Mouse (Mus musculus) myocyte (in vitro differentiated cells): ENCODE measurements at regions not wholly inside any gene's neighbourhood (a gene's known extent, or its start where the extent isn't known, plus 50 kb on each side); places are given as distances from the start of the nearest gene placed in this dataset.

Source experiments
- H3K27me3 ChIP-seq: one replicate; pipeline ENCODE4 v1.6.1; 2011; ENCODE audit not compliant: control insufficient read depth, insufficient read depth, insufficient read length
- H3K36me3 ChIP-seq: one replicate; pipeline ENCODE4 v1.6.1; 2011; ENCODE audit not compliant: control insufficient read depth, insufficient read depth
- H3K4me2 ChIP-seq: one replicate; pipeline ENCODE4 v1.6.1; 2011; ENCODE audit warnings: low read depth, control low read depth
- H3K4me3 ChIP-seq: one replicate; pipeline ENCODE4 v1.5.1; 2011; ENCODE audit warnings: mild to moderate bottlenecking, control low read depth, moderate library complexity
- H3K79me2 ChIP-seq: one replicate; pipeline ENCODE4 v1.6.1; 2011; ENCODE audit not compliant: control insufficient read depth, insufficient read depth
- H3ac ChIP-seq: one replicate; pipeline ENCODE4 v1.6.1; 2011; ENCODE audit not compliant: control insufficient read depth, insufficient read length
- CEBPB ChIP-seq: IDR thresholded peaks from 2 replicates; pipeline ENCODE4 v1.6.1; 2011; ENCODE audit warnings: mild to moderate bottlenecking, moderate library complexity; ENCODE audit not compliant: poor library complexity, insufficient read depth, severe bottlenecking
- E2F4 ChIP-seq: IDR thresholded peaks from one replicate; pipeline ENCODE4 v1.6.1; 2011; ENCODE audit warnings: mild to moderate bottlenecking, control low read depth, moderate library complexity; ENCODE audit not compliant: insufficient read depth
- MAX ChIP-seq: IDR thresholded peaks from one replicate; pipeline ENCODE4 v1.6.1; 2011; ENCODE audit warnings: low read depth, mild to moderate bottlenecking, control low read depth
- MYOD1 ChIP-seq, 3 experiments: IDR thresholded peaks; one replicate each; pipeline ENCODE4 v1.6.1; 2011; ENCODE audit warnings: control low read depth in 2 of 3, low read depth in 2 of 3, mild to moderate bottlenecking in 2 of 3, moderate library complexity in 1 of 3; ENCODE audit not compliant: insufficient read length in 2 of 3, control insufficient read depth in 1 of 3
- MYOG ChIP-seq, 3 experiments: IDR thresholded peaks; one replicate each; pipeline ENCODE4 v1.6.1; 2011; ENCODE audit warnings: control low read depth in 2 of 3, low read depth in 2 of 3, mild to moderate bottlenecking in 2 of 3; ENCODE audit not compliant: insufficient read length in 2 of 3, control insufficient read depth in 1 of 3, insufficient read depth in 1 of 3
- POLR2A ChIP-seq: IDR thresholded peaks from one replicate; pipeline ENCODE4 v1.6.1; 2011; ENCODE audit warnings: low read depth, mild to moderate bottlenecking, control low read depth, moderate library complexity; ENCODE audit not compliant: insufficient read length
- POLR2AphosphoS2 ChIP-seq: IDR thresholded peaks from one replicate; pipeline ENCODE4 v1.6.1; 2011; ENCODE audit warnings: low read depth, control low read depth; ENCODE audit not compliant: insufficient read length
- REST ChIP-seq: IDR thresholded peaks from one replicate; pipeline ENCODE4 v1.6.1; 2011; ENCODE audit warnings: mild to moderate bottlenecking, control low read depth, moderate library complexity; ENCODE audit not compliant: insufficient read depth, insufficient read length
- SRF ChIP-seq: IDR thresholded peaks from one replicate; pipeline ENCODE4 v1.6.1; 2011; ENCODE audit warnings: low read depth; ENCODE audit not compliant: control insufficient read depth, insufficient read length
- TCF12 ChIP-seq: IDR thresholded peaks from one replicate; pipeline ENCODE4 v1.6.1; 2011; ENCODE audit warnings: mild to moderate bottlenecking, control low read depth; ENCODE audit not compliant: poor library complexity, insufficient read depth, severe bottlenecking
- TCF3 ChIP-seq: IDR thresholded peaks from one replicate; pipeline ENCODE4 v1.6.1; 2011; ENCODE audit warnings: low read depth, control low read depth; ENCODE audit not compliant: insufficient read length
- USF1 ChIP-seq: IDR thresholded peaks from one replicate; pipeline ENCODE4 v1.6.1; 2011; ENCODE audit warnings: low read depth, mild to moderate bottlenecking, control low read depth, moderate library complexity

DNA sequence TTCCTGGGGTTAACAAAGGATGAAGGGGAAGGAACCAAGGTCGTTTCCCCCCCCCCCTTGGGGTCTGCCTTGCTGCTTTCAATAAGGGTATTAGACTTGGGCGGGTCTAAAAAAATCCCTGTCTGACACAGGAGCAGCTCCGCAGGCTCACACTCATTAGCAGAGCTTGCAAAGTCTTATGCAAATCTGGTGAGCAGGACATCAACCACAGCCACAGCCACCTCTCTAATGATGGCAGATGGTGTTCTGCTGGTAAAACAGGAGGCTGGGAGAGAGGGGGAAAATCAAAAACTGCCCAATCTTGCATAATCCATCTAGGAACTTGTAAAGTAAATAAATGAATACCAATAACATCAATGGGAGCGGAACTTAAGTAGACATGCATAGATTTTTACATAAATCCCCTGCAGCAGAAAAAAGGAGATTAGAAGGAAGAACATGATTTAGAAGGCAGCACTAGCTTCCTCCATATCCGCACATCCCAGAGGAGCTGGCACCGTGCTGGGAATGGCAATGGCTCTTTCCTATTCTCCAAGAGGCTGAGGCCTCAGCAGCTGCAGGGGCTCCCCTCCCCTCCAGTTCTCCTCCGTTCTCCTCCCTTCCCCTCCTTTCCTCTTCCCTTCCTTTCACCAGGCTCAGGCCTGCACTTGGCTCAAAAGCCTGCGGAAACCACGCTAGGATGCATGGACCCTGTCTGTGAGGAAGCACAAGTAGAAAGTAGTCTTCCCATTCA, 65.6 kb upstream of the Pirt start:
- Histone ChIP-seq H3K4me3 (no peak overlapping the region), H3ac (no peak overlapping the region), H3K36me3 (no peaks in the 10 kb centered on the region), H3K27me3 (no peaks in the 10 kb centered on the region), H3K79me2 (no peaks in the 10 kb centered on the region), H3K4me2 (no peak overlapping the region)
- no peak for TF ChIP-seq MYOD1 (IDR thresholded peaks at IDR 0.05; ENCODE audit: control insufficient read depth in 1 of 3, insufficient read length in 2 of 3, low read depth in 2 of 3)
- TF ChIP-seq MAX, result no peak
- no peak for TF ChIP-seq REST
- no peak for TF ChIP-seq SRF
- no peak for TF ChIP-seq MYOG (IDR thresholded peaks at IDR 0.05; ENCODE audit: control insufficient read depth in 1 of 3, insufficient read depth in 1 of 3, insufficient read length in 2 of 3, low read depth in 2 of 3)
- TF ChIP-seq TCF3, result no peak
- no peak for TF ChIP-seq E2F4
- TF ChIP-seq TCF12, result no peak
- no peak for TF ChIP-seq USF1
- no peak for TF ChIP-seq CEBPB
- TF ChIP-seq POLR2AphosphoS2, result no peak
- no peak for TF ChIP-seq POLR2A
